Mouse (Mus musculus) intestine, embryonic 14.5 days (tissue): ENCODE results near the gene BC030500. TPM values are rescaled to one million over a fixed set of nuclear protein-coding genes. Genes with fewer than 3 reads are reported as not detected.

Experiments used
- ATAC-seq: fragments of 200-750 bp; cut with Nextera tagmentation; replicated peaks from 2 replicates; pipeline ENCODE4 v1.8.0; 2017; ENCODE audit warnings: low read depth, moderate number of reproducible peaks, moderate TSS enrichment, moderate library complexity; ENCODE audit not compliant: low FRiP score, low TSS enrichment
- DNase-seq: peaks from one replicate; pipeline ENCODE4 v3.0.0-alpha.2; 2018; ENCODE audit warnings: low spot score
- H3K27ac ChIP-seq: fragments of 300-500 bp; sonication (generic); 2 replicates; pipeline ENCODE4 v1.5.1; 2014; ENCODE audit warnings: low read depth, mild to moderate bottlenecking, control low read depth
- H3K27me3 ChIP-seq: fragments of 300-500 bp; sonication (generic); replicated peaks from 2 replicates; pipeline ENCODE4 v1.6.1; 2014; ENCODE audit warnings: low read length, control low read depth; ENCODE audit not compliant: control insufficient read depth, insufficient read depth
- H3K36me3 ChIP-seq: fragments of 300-500 bp; sonication (generic); 2 replicates; pipeline ENCODE4 v1.6.1; 2014; ENCODE audit warnings: low read length, control low read depth; ENCODE audit not compliant: control insufficient read depth, insufficient read depth
- H3K4me1 ChIP-seq: fragments of 300-500 bp; sonication (generic); replicated peaks from 2 replicates; pipeline ENCODE4 v1.6.1; 2014; ENCODE audit warnings: low read length, control low read depth, mixed read lengths; ENCODE audit not compliant: control insufficient read depth, insufficient read depth
- H3K4me2 ChIP-seq: fragments of 300-500 bp; sonication (generic); 2 replicates; pipeline ENCODE4 v1.6.1; 2014; ENCODE audit warnings: low read length
- H3K4me3 ChIP-seq: fragments of 300-500 bp; sonication (generic); 2 replicates; pipeline ENCODE4 v1.5.1; 2014; ENCODE audit warnings: low read depth, low read length, control low read depth, mixed read lengths
- H3K9ac ChIP-seq: fragments of 300-500 bp; sonication (generic); 2 replicates; pipeline ENCODE4 v1.6.1; 2014; ENCODE audit warnings: mild to moderate bottlenecking, low read length
- H3K9me3 ChIP-seq: fragments of 300-500 bp; sonication (generic); 2 replicates; pipeline ENCODE4 v1.6.1; 2016; ENCODE audit warnings: low read length, control low read depth; ENCODE audit not compliant: control insufficient read depth
- WGBS: fragments of 180-500 bp; shearing (Covaris S2); extraction: QIAGEN DNeasy Blood & Tissue Kit; methylation state at CpG from one replicate; pipeline ENCODE4 v1.1.7; 2014; 5-methylcytosine and 5-hydroxymethylcytosine counted together
- polyA plus RNA-seq: library from polyadenylated mRNA; unstranded; fragments of >200 nt; fragmentation: Nextera tagmentation; extraction: Ambion mirVana; gene quantifications from 2 replicates; pipeline ENCODE4 v1.2.1, GENCODE M21; 2014

Gene BC030500
- polyA plus RNA-seq: 0.22 and 0.32 TPM in 2 replicates

DNA sequence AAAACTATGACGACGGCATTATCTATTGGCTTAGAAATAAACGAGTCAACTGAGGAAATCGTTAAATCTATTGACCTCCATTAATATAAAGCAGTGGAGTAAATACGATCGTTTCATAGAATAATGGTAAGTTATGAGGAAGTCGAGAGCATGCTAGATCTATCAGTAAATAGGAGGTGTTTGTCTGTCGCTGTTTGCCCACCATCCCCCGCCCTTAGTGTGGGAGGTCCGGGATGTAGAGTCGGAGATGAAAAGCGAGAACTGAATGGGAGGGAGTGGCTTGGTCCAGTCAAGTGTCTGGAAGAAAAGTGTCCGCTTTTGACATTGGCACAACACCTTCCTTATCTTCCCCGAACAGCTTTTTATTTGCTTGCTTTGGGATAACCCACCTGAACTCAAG, at the start of gene BC030500:
Gene BC030500 (plus strand): TSS at position 79 of the 400 bp plus-strand sequence.
- H3K4me1 ChIP-seq: no peaks in the 10 kb centered on the region
- 9% methylated on average over 14 of the region's 14 CpGs for WGBS

DNA sequence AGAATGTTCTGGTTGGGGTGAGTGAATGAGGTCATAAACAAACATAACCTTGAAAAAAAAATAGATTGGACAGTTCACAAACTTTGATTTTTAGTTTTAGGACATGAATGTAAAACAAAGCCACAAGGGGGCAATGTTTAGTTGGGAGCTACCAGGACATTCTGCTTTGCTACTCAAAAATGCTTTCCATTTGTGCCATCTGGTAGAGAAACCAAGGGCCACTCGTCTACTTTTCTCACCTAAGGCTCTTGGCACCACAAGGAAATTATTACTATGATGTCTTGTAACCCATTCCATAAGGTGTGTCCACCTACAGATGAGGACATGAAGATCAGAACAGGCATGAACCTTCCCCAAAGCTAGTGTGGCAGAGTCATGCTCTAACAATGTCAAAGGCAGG, 25.1 kb upstream of the BC030500 start:
- Histone ChIP-seq H3K9ac (no peak overlapping the region), H3K4me2 (no peak overlapping the region), H3K4me3 (no peak overlapping the region), H3K27ac (no peak overlapping the region), H3K4me1 (no peaks in the 10 kb centered on the region), H3K36me3 (no peaks in the 10 kb centered on the region), H3K27me3 (no peaks in the 10 kb centered on the region), H3K9me3 (no peaks in the 10 kb centered on the region)
- ATAC-seq (no peak), DNase-seq (no peak)
- WGBS: 19% methylated on average over 1 of the region's 1 CpGs

More for the DNA sequence above, at the start of gene BC030500:
- peak within 1 kb of the TSS; percentile 2; the same call in 1 of the 2 replicates for H3K9ac ChIP-seq
- peak within 1 kb of the TSS; percentile 99 for H3K4me2 ChIP-seq
- no peak within 1 kb of the TSS for H3K27ac ChIP-seq
- H3K36me3 ChIP-seq: no peaks in the 10 kb centered on the region
- H3K9me3 ChIP-seq: no peaks in the 10 kb centered on the region
- peaks cover 15% of the 10 kb centered on the region for H3K27me3 ChIP-seq
- DNase-seq: no peak
- ATAC-seq: 0 out of 2 replicates have a peak, but pooled peaks have one; percentile 15
- peak within 1 kb of the TSS; percentile 54 for H3K4me3 ChIP-seq

DNA sequence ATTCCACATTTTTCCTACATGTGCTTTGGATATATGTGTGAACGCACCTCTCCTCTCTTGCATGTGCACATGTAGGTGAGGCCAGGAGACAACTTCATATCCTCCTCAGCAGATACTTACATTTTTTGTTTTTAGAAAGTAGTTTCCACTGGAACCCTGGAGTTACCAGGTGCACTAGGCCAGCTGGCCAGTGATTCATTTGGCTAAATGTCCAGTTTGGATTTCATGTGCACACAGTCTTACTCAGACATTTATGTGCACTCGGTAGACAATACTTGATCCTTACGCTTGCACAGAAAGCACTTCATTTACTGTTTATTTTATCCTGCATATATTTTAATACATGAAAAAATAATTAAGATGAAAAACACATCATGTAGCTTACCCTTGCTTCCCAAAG, 21.0 kb upstream of the BC030500 start:
- Histone ChIP-seq H3K9ac (no peak overlapping the region), H3K9me3 (no peaks in the 10 kb centered on the region), H3K27me3 (no peaks in the 10 kb centered on the region), H3K4me3 (no peak overlapping the region), H3K36me3 (no peaks in the 10 kb centered on the region), H3K4me1 (no peaks in the 10 kb centered on the region), H3K4me2 (no peak overlapping the region), H3K27ac (no peak overlapping the region)
- no peak for ATAC-seq
- DNase-seq: no peak
- 88% methylated on average over 3 of the region's 3 CpGs for WGBS

DNA sequence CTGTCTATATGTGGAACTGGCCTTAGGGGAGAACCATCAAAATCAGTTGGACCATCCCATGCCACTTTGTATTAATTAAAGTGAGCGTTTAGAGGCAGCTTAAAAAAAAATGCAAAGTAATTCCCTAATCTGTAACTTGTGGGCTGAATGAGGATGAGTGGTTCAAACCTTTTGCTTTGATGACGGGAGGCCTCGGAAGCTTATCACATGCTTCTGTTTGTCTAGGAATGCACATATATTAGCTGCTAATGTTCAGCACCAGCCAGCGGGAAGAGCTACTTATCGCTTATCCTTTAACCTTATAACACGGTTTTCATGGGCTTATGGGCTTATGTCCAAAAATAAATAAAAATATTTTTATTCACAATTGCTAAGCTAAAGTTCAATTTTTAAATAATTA, 15.6 kb upstream of the BC030500 start:
- Histone ChIP-seq H3K36me3 (no peaks in the 10 kb centered on the region), H3K9ac (no peak overlapping the region), H3K27ac (no peak overlapping the region), H3K9me3 (no peaks in the 10 kb centered on the region), H3K4me3 (no peak overlapping the region), H3K4me1 (no peaks in the 10 kb centered on the region), H3K4me2 (no peak overlapping the region), H3K27me3 (no peaks in the 10 kb centered on the region)
- WGBS: 67% methylated on average over 6 of the region's 6 CpGs
- DNase-seq (no peak), ATAC-seq (no peak)

DNA sequence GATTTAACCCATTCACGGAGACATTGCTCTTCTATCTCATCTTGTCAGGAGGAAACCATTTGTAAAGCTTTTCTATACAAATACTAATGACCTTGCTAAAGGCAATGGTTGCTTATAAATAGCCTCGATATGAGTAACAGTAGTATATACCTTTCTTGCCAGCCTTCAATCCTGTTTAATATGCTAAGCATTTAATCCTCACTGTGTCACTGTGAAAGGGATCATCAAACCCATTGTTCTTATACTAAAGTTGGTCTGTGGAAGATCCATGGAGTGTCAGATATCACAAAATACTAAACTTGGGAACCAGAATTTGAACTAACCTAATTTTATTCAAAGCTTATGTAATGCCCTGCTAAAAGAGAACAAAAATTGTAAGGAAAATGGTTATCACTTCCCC, 7.1 kb upstream of the BC030500 start:
- ATAC-seq: no peak
- Histone ChIP-seq H3K4me3 (no peak overlapping the region), H3K27ac (no peak overlapping the region), H3K4me1 (no peaks in the 10 kb centered on the region), H3K27me3 (no peaks in the 10 kb centered on the region), H3K36me3 (no peaks in the 10 kb centered on the region), H3K9ac (no peak overlapping the region), H3K9me3 (no peaks in the 10 kb centered on the region), H3K4me2 (no peak overlapping the region)
- 42% methylated on average over 2 of the region's 2 CpGs for WGBS
- no peak for DNase-seq

DNA sequence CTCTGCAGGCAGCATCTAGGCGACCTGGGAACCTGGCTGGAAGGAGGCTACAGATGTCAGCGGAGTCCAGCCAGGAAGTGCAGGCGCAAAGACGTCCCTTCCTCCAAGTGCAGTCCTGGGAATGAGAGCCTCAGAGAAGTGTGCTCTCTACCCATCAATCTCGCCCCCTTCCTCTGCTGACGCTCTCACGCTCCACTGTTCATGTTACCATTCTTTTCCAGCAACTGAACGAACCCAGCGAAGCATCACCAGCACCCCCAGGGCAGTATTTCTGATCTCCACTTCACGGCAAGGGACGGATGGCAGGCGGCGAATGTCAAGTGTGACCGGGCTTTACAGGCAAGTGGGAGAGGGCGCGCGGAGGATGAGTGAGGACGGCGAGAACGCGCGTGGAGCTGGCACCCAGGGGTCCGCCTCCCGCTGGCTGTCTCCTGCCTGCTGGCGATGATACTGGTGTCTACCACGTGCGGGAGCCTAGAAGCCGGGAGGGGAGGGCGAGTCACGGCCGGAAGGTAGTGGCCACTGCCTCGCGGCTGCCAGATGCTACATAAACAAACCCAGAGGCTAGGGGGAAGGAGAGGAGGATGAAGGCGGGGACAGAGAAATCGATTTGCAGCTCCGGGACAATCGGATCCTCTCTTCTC, 763 bp downstream of the BC030500 start, which contains the start of gene Galntl6:
Gene Galntl6 (minus strand): TSS at position 445 of the 644 bp plus-strand sequence.
- H3K9me3 ChIP-seq: no peaks in the 10 kb centered on the region
- H3K36me3 ChIP-seq: no peaks in the 10 kb centered on the region
- WGBS: under 1% methylated on average over 37 of the region's 37 CpGs
- peaks cover 15% of the 10 kb centered on the region for H3K27me3 ChIP-seq
- no peaks in the 10 kb centered on the region for H3K4me1 ChIP-seq
- ATAC-seq (peak; percentile 71), DNase-seq (peak; percentile 74)
- H3K27ac ChIP-seq: no peak within 1 kb of the TSS
- H3K4me2 ChIP-seq: peak within 1 kb of the TSS; percentile 99
- peak within 1 kb of the TSS; percentile 2; the same call in 1 of the 2 replicates for H3K9ac ChIP-seq
- H3K4me3 ChIP-seq: peak within 1 kb of the TSS; percentile 54

DNA sequence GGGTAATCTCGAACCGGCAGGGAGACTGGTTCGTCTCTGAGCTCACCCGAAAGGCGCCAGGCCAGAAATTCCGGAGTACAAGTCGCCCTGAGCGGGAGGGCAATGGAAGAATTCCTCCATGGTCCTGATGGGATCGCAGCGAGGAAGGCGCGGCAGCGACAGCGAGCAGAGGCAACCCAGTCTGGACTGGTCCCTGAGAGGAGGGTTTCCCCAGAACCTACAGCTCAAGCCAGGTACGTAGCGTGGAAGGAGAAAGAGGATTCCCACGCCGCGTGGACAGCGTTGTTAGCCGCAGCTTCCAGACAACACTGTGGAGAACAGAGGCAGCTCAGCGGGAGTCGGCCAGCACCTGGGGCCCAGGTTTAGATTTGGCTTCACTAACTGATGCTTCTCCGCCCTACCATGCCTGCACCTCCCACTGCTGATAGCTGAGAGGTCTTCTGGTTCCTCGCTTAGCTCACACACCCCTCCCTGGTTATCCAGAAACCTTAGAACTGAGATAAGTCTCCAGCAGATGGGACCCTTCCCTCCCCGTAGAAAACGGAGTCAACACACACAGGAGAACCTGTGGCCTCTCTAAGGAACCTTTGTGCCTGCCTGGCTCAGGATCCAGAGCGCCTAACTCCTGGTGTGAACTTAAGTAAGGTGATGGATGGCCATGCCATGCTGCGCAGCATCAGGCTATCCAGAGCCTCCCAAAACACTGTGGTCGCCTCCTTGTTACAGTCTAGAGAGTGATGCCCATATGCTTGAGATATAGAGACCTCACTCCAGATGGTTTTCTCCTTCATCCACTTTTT, 1.5 kb downstream of the BC030500 start:
- Histone ChIP-seq H3K4me3 (peak overlapping the region; percentile 54), H3K27ac (no peak overlapping the region), H3K27me3 (peaks cover 15% of the 10 kb centered on the region), H3K4me1 (no peaks in the 10 kb centered on the region), H3K9me3 (no peaks in the 10 kb centered on the region), H3K36me3 (no peaks in the 10 kb centered on the region), H3K9ac (0 out of 2 replicates have a peak overlapping the region, but pooled peaks have one; percentile 2), H3K4me2 (peak overlapping the region; percentile 99)
- WGBS: 2% methylated on average over 30 of the region's 30 CpGs
- ATAC-seq (peak; percentile 73), DNase-seq (peak; percentile 69)

DNA sequence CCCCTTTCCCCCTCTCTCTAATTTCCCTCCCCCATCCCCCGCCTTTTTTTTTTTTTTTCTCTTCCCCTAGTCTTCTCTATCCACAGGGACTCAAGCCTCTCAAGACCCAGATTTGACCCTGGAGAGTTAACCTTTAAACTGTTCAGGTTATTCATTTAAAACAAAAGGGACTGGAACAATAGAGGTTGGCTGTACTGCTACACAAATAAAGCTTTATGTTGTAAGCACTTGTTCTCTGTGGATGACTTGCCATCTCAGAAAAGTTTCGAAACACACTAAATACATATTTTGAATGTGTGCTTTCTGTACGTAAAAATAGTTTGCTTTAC, 2.0 kb downstream of the BC030500 start:
- Histone ChIP-seq H3K27me3 (peaks cover 15% of the 10 kb centered on the region), H3K4me2 (no peak overlapping the region), H3K36me3 (no peaks in the 10 kb centered on the region), H3K27ac (no peak overlapping the region), H3K4me1 (no peaks in the 10 kb centered on the region), H3K4me3 (no peak overlapping the region), H3K9me3 (no peaks in the 10 kb centered on the region), H3K9ac (no peak overlapping the region)
- WGBS: 59% methylated on average over 3 of the region's 3 CpGs
- ATAC-seq: no peak
- no peak for DNase-seq
